In genomic region chr15:101472952-101473528, GRCm38 (mm10) we compare ENCODE assay signal across 9 mouse cellular contexts. TPM values are rescaled to one million over a fixed set of nuclear protein-coding genes. Genes with fewer than 3 reads are reported as not detected.
DNase-seq lines count a peak whose midpoint lies in the region; ATAC-seq and TF ChIP-seq lines count a peak whose summit lies in the region.
"Had no signal": no experiment of that assay in that cellular context is flagged by ENCODE, and none has a peak within 500 bp of the region (broad histone marks: within the 10 kb centered on the region; RNA-seq: fewer than 3 reads in every experiment).

Krt86 (plus strand) TSS chr15:101473478.

- H3K9ac ChIP-seq in lung, postnatal 0 days (replicated peaks; ENCODE audit: low read depth), result no peak within 1 kb of the TSS

- no peaks in the 10 kb centered on the region for H3K4me1 ChIP-seq in lung, postnatal 0 days (ENCODE audit: insufficient read depth, low read depth, low read length)
- no peaks in the 10 kb centered on the region for H3K4me1 ChIP-seq in midbrain, embryonic 10.5 days

- peak; percentile 75 for DNase-seq in lung, postnatal 0 days (ENCODE audit: low spot score)
- DNase-seq in lung, postnatal 25 days (ENCODE audit: low spot score), result no peak
- peak; percentile 93 for DNase-seq in NIH3T3 (ENCODE audit: low read depth)
- DNase-seq in c-Kit-positive CD71-positive TER-119-negative erythroid progenitor cells, embryonic 14.5 days (ENCODE audit: low read depth), result peak; percentile 16
- peak; percentile 22 for DNase-seq in lung, postnatal 14 days
- DNase-seq in spleen, postnatal 4 days (ENCODE audit: low spot score in 2 of 2), result no peak
- no peak for DNase-seq in midbrain, embryonic 10.5 days (ENCODE audit: low spot score)
- no peak for DNase-seq in gastrocnemius, adult 18-20 months (ENCODE audit: low spot score)

- H3K27ac ChIP-seq in lung, postnatal 0 days (ENCODE audit: low read length), result no peak within 1 kb of the TSS
- no peak within 1 kb of the TSS for H3K27ac ChIP-seq in midbrain, embryonic 10.5 days (replicated peaks)

- H3K36me3 ChIP-seq in lung, postnatal 0 days (ENCODE audit: insufficient read depth, low read length), result no peaks in the 10 kb centered on the region
- no peaks in the 10 kb centered on the region for H3K36me3 ChIP-seq in midbrain, embryonic 10.5 days

- TF ChIP-seq CTCF in lung, postnatal 0 days (IDR thresholded peaks at IDR 0.05), result no peak

- H3K4me2 ChIP-seq in lung, postnatal 0 days (replicated peaks; ENCODE audit: low read depth, low read length), result no peak within 1 kb of the TSS

- 25% methylated on average over 10 of the region's 10 CpGs for WGBS in lung, postnatal 0 days
- 40% methylated on average over 10 of the region's 10 CpGs for whole genome bisulfite sequencing in midbrain, embryonic 10.5 days

- H3K4me3 ChIP-seq in lung, postnatal 0 days (ENCODE audit: low read depth, low read length), result no peak within 1 kb of the TSS
- H3K4me3 ChIP-seq in midbrain, embryonic 10.5 days, result no peak within 1 kb of the TSS

- H3K9me3 ChIP-seq in lung, postnatal 0 days (ENCODE audit: low read length), result no peaks in the 10 kb centered on the region
- H3K9me3 ChIP-seq in midbrain, embryonic 10.5 days (replicated peaks), result no peaks in the 10 kb centered on the region

- ATAC-seq in lung, postnatal 0 days, result peak; percentile 47; the same call in 1 of the 2 replicates

- H3K27me3 ChIP-seq in lung, postnatal 0 days (replicated peaks; ENCODE audit: insufficient read depth, low read length), result no peaks in the 10 kb centered on the region
- peaks cover 8% of the 10 kb centered on the region for H3K27me3 ChIP-seq in midbrain, embryonic 10.5 days (ENCODE audit: low read depth, poor library complexity, severe bottlenecking)

- TF ChIP-seq EP300 in lung, postnatal 0 days (IDR thresholded peaks at IDR 0.05), result no peak

RNA-seq across cellular contexts. Expression of gene Krt86, which starts in this region (rescaled TPM):
- not detected in 2 replicates for polyA plus RNA-seq in lung, postnatal 0 days (2015; fragmentation: Nextera tagmentation; extraction: Ambion mirVana)
- polyA plus RNA-seq in midbrain, embryonic 10.5 days (2016; fragmentation: Nextera tagmentation; extraction: Ambion mirVana), result not detected in 2 replicates
- total RNA-seq in gastrocnemius, adult 18-20 months (2021), result not detected
- total RNA-seq: left cerebral cortex, adult 8-10 months had no signal

Comparison
In these comparisons a context has a peak if more than half of its experiments do, and no peak if none do; other contexts are left out.
1. DNase-seq: peak in NIH3T3 (single experiment), c-Kit-positive CD71-positive TER-119-negative erythroid progenitor cells, embryonic 14.5 days (single experiment) and lung, postnatal 14 days (single experiment); none in lung, postnatal 25 days (single experiment), spleen, postnatal 4 days (0 of 2), midbrain, embryonic 10.5 days (single experiment) and gastrocnemius, adult 18-20 months (single experiment).
2. Peak in DNase-seq and ATAC-seq in lung, postnatal 0 days; RNA of the gene not detected or under 1 TPM.